Mouse (Mus musculus): ENCODE results near the gene Sdhd. TPM values are rescaled to one million over a fixed set of nuclear protein-coding genes. Genes with fewer than 3 reads are reported as not detected.
"Not testable (repeated sequence)": the region's sequence is repeated elsewhere in the genome, so short reads cannot be mapped to it uniquely, and the experiment has no call there.

Gene Sdhd
- total and polyA plus RNA-seq, 2 experiments from 2014 or later = 992 to 1,240 TPM

GRCm38 (mm10) chr9:50632016-50632688 is 28.5 kb upstream of the Sdhd start:
- WGBS = 87% methylated on average over 6 of the region's 6 CpGs
- no peak for TF ChIP-seq EP300 (IDR thresholded peaks at IDR 0.05; ENCODE audit: low read depth)
- no peak for TF ChIP-seq CTCF (IDR thresholded peaks at IDR 0.05; ENCODE audit: low read depth)

GRCm38 (mm10) chr9:50630903-50631302 is 27.3 kb upstream of the Sdhd start:
- not testable (repeated sequence) for H3K27me3 ChIP-seq (ENCODE audit: control insufficient read depth, insufficient read depth, low read length); ATAC-seq (ENCODE audit: insufficient read depth, low read depth); H3K4me2 ChIP-seq (ENCODE audit: low read depth, low read length); H3K4me1 ChIP-seq (ENCODE audit: control insufficient read depth, insufficient read depth); H3K4me3 ChIP-seq (ENCODE audit: low read depth, low read length); H3K9ac ChIP-seq (replicated peaks; ENCODE audit: low read depth, low read length); H3K27ac ChIP-seq (ENCODE audit: low read depth); DNase-seq (ENCODE audit: low spot score); H3K9me3 ChIP-seq (replicated peaks; ENCODE audit: control insufficient read depth, low read length)
- peaks cover 28% of the 10 kb centered on the region for H3K36me3 ChIP-seq (replicated peaks; ENCODE audit: control insufficient read depth, insufficient read depth, low read length)
- WGBS = 80% methylated on average over 6 of the region's 8 CpGs

More at GRCm38 (mm10) chr9:50632016-50632688, 28.5 kb upstream of the Sdhd start:
- H3K9me3 ChIP-seq (replicated peaks; ENCODE audit: control insufficient read depth, low read length) = no peaks in the 10 kb centered on the region
- H3K4me1 ChIP-seq (ENCODE audit: control insufficient read depth, insufficient read depth) = no peaks in the 10 kb centered on the region
- no peak overlapping the region for H3K27ac ChIP-seq (ENCODE audit: low read depth)
- no peak for ATAC-seq (ENCODE audit: insufficient read depth, low read depth)
- no peak for DNase-seq (ENCODE audit: low spot score)
- H3K4me3 ChIP-seq (ENCODE audit: low read depth, low read length) = no peak overlapping the region
- no peak overlapping the region for H3K9ac ChIP-seq (replicated peaks; ENCODE audit: low read depth, low read length)
- peaks cover 39% of the 10 kb centered on the region for H3K36me3 ChIP-seq (replicated peaks; ENCODE audit: control insufficient read depth, insufficient read depth, low read length)
- no peak overlapping the region for H3K4me2 ChIP-seq (ENCODE audit: low read depth, low read length)
- no peaks in the 10 kb centered on the region for H3K27me3 ChIP-seq (ENCODE audit: control insufficient read depth, insufficient read depth, low read length)

GRCm38 (mm10) chr9:50617794-50618330 is 14.2 kb upstream of the Sdhd start:
- peaks cover 22% of the 10 kb centered on the region for H3K36me3 ChIP-seq (replicated peaks; ENCODE audit: control insufficient read depth, insufficient read depth, low read length)
- H3K9me3 ChIP-seq (replicated peaks; ENCODE audit: control insufficient read depth, low read length) = no peaks in the 10 kb centered on the region
- peaks cover 11% of the 10 kb centered on the region for H3K4me1 ChIP-seq (ENCODE audit: control insufficient read depth, insufficient read depth)
- H3K4me2 ChIP-seq (ENCODE audit: low read depth, low read length) = peak overlapping the region; percentile 80
- no peak for ATAC-seq (ENCODE audit: insufficient read depth, low read depth)
- H3K27me3 ChIP-seq (ENCODE audit: control insufficient read depth, insufficient read depth, low read length) = no peaks in the 10 kb centered on the region
- peak overlapping the region; percentile 89 for H3K4me3 ChIP-seq (ENCODE audit: low read depth, low read length)
- TF ChIP-seq EP300 (IDR thresholded peaks at IDR 0.05; ENCODE audit: low read depth) (no peak), CTCF (IDR thresholded peaks at IDR 0.05; ENCODE audit: low read depth) (no peak)
- DNase-seq (ENCODE audit: low spot score) = no peak
- WGBS = 54% methylated on average over 9 of the region's 9 CpGs
- H3K27ac ChIP-seq (ENCODE audit: low read depth) = no peak overlapping the region
- H3K9ac ChIP-seq (replicated peaks; ENCODE audit: low read depth, low read length) = no peak overlapping the region

- Histone ChIP-seq H3K4me2 (ENCODE audit: low read depth, low read length) (peak within 1 kb of the TSS; percentile 80), H3K9ac (replicated peaks; ENCODE audit: low read depth, low read length) (peak within 1 kb of the TSS; percentile 89), H3K9me3 (replicated peaks; ENCODE audit: control insufficient read depth, low read length) (no peaks in the 10 kb centered on the region), H3K27ac (ENCODE audit: low read depth) (peak within 1 kb of the TSS; percentile 98), H3K27me3 (ENCODE audit: control insufficient read depth, insufficient read depth, low read length) (no peaks in the 10 kb centered on the region), H3K36me3 (replicated peaks; ENCODE audit: control insufficient read depth, insufficient read depth, low read length) (peaks cover 26% of the 10 kb centered on the region), H3K4me1 (ENCODE audit: control insufficient read depth, insufficient read depth) (peaks cover 11% of the 10 kb centered on the region), H3K4me3 (ENCODE audit: low read depth, low read length) (peak within 1 kb of the TSS; percentile 89)
- under 1% methylated on average over 75 of the region's 81 CpGs for WGBS
- TF ChIP-seq CTCF (IDR thresholded peaks at IDR 0.05; ENCODE audit: low read depth) (no peak), EP300 (IDR thresholded peaks at IDR 0.05; ENCODE audit: low read depth) (peak; percentile 88)
- DNase-seq (ENCODE audit: low spot score) (peak; percentile 92), ATAC-seq (ENCODE audit: insufficient read depth, low read depth) (peak; percentile 94)
These were observed 13.4 kb upstream of the Sdhd start, which contains the start of the genes Pih1d2 and Nkapd1 for GRCm38 (mm10) chr9:50616766-50617603. Gene Pih1d2, plus strand, starts transcription at chr9:50617321. Gene Nkapd1, minus strand, starts transcription at chr9:50617464.

- ATAC-seq (ENCODE audit: insufficient read depth, low read depth) = no peak
- Histone ChIP-seq H3K27me3 (ENCODE audit: control insufficient read depth, insufficient read depth, low read length) (no peaks in the 10 kb centered on the region), H3K4me2 (ENCODE audit: low read depth, low read length) (peak overlapping the region; percentile 80), H3K9ac (replicated peaks; ENCODE audit: low read depth, low read length) (peak overlapping the region; percentile 89), H3K4me3 (ENCODE audit: low read depth, low read length) (peak overlapping the region; percentile 89), H3K27ac (ENCODE audit: low read depth) (peak overlapping the region; percentile 98), H3K36me3 (replicated peaks; ENCODE audit: control insufficient read depth, insufficient read depth, low read length) (peaks cover 30% of the 10 kb centered on the region), H3K4me1 (ENCODE audit: control insufficient read depth, insufficient read depth) (peaks cover 11% of the 10 kb centered on the region), H3K9me3 (replicated peaks; ENCODE audit: control insufficient read depth, low read length) (no peaks in the 10 kb centered on the region)
- WGBS = 31% methylated on average over 11 of the region's 11 CpGs
- no peak for DNase-seq (ENCODE audit: low spot score)
- TF ChIP-seq EP300 (IDR thresholded peaks at IDR 0.05; ENCODE audit: low read depth) (no peak), CTCF (IDR thresholded peaks at IDR 0.05; ENCODE audit: low read depth) (no peak)
These were observed 12.5 kb upstream of the Sdhd start for GRCm38 (mm10) chr9:50616161-50616560.
